Mouse (Mus musculus) cerebellum, postnatal 4 days (tissue): ENCODE results near the gene Ddx56.

Experiments used
- DNase-seq, 2 experiments: peaks; one replicate each; pipeline ENCODE4 v3.0.0; 2022; ENCODE audit warnings: low spot score in 2 of 2, mixed read lengths in 1 of 2

Gene Ddx56

GRCm38 (mm10) chr11:6267320-6268254 is at the start of gene Ddx56:
TSS of gene Ddx56 (minus strand) at chr11:6267772.
- peak; percentile 71 to 86 for DNase-seq

GRCm38 (mm10) chr11:6316821-6317220 is 49.2 kb upstream of the Ddx56 start:
- no peak for DNase-seq

- DNase-seq, result no peak
Observed at GRCm38 (mm10) chr11:6313874-6314406, 46.4 kb upstream of the Ddx56 start.

GRCm38 (mm10) chr11:6308181-6308580 is 40.6 kb upstream of the Ddx56 start:
- DNase-seq, result no peak

GRCm38 (mm10) chr11:6305943-6306430 is 38.4 kb upstream of the Ddx56 start:
- DNase-seq, result no peak

GRCm38 (mm10) chr11:6302793-6303192 is 35.2 kb upstream of the Ddx56 start:
- no peak for DNase-seq

- DNase-seq, result no peak
Observed at GRCm38 (mm10) chr11:6299435-6299834, 31.9 kb upstream of the Ddx56 start.

GRCm38 (mm10) chr11:6296077-6296476 is 28.5 kb upstream of the Ddx56 start:
- DNase-seq, result no peak

- DNase-seq, result no peak
Observed at GRCm38 (mm10) chr11:6294632-6295031, 27.1 kb upstream of the Ddx56 start.

- DNase-seq, result no peak
Observed at GRCm38 (mm10) chr11:6293601-6294000, 26.0 kb upstream of the Ddx56 start.

GRCm38 (mm10) chr11:6292988-6293349 is 25.4 kb upstream of the Ddx56 start:
- no peak for DNase-seq

GRCm38 (mm10) chr11:6292116-6292987 is 24.8 kb upstream of the Ddx56 start:
- no peak for DNase-seq

GRCm38 (mm10) chr11:6291401-6292115 is 24.0 kb upstream of the Ddx56 start, which contains the start of gene Ogdh:
TSS of gene Ogdh (plus strand) at chr11:6291633.
- peak; percentile 99 for DNase-seq

GRCm38 (mm10) chr11:6290883-6291282 is 23.3 kb upstream of the Ddx56 start:
- DNase-seq, result no peak

- no peak for DNase-seq
Observed at GRCm38 (mm10) chr11:6290138-6290537, 22.6 kb upstream of the Ddx56 start.

GRCm38 (mm10) chr11:6282940-6283339 is 15.4 kb upstream of the Ddx56 start:
- DNase-seq, result no peak

GRCm38 (mm10) chr11:6276466-6276865 is 8.9 kb upstream of the Ddx56 start:
- no peak for DNase-seq

GRCm38 (mm10) chr11:6275094-6275484 is 7.5 kb upstream of the Ddx56 start:
- DNase-seq, result no peak

GRCm38 (mm10) chr11:6274387-6275093 is 7.0 kb upstream of the Ddx56 start, which contains the start of gene Tmed4:
TSS of gene Tmed4 (minus strand) at chr11:6274870.
- peak; percentile 98 to 99 for DNase-seq

- DNase-seq, result no peak
Observed at GRCm38 (mm10) chr11:6273607-6274006, 6.0 kb upstream of the Ddx56 start.

- DNase-seq, result no peak
Observed at GRCm38 (mm10) chr11:6266621-6267020, 951 bp downstream of the Ddx56 start.
